Mouse (Mus musculus) CH12.LX (cell line): Measurements from ENCODE around the gene Crat. TPM values are rescaled to one million over a fixed set of nuclear protein-coding genes. Genes with fewer than 3 reads are reported as not detected.

ENCODE experiments used
- DNase-seq: peaks from one replicate; pipeline ENCODE4 v3.0.0-alpha.2; 2013; ENCODE audit errors: extremely low read depth
- H3K27ac ChIP-seq: 2 replicates; pipeline ENCODE4 v1.5.1; 2012; ENCODE audit warnings: low read depth, mild to moderate bottlenecking, control low read depth, moderate library complexity; ENCODE audit not compliant: insufficient read depth
- H3K27me3 ChIP-seq: replicated peaks from 2 replicates; pipeline ENCODE3; 2012; ENCODE audit warnings: inconsistent platforms
- H3K36me3 ChIP-seq, 2 experiments: replicated peaks in 1 of 2; 2 replicates each; pipeline versions ENCODE3 to v1.6.1; 2012; ENCODE audit warnings: inconsistent platforms in 1 of 2, low read length in 1 of 2, mild to moderate bottlenecking in 1 of 2, mixed read lengths in 1 of 2, moderate library complexity in 1 of 2; ENCODE audit not compliant: control insufficient read depth in 1 of 2, insufficient read depth in 1 of 2
- H3K4me1 ChIP-seq, 2 experiments: 2 replicates each; pipeline ENCODE4 v1.6.1; 2012; ENCODE audit warnings: inconsistent platforms in 1 of 2, moderate library complexity in 1 of 2; ENCODE audit not compliant: insufficient read depth in 2 of 2, control insufficient read depth in 1 of 2
- H3K4me2 ChIP-seq: 2 replicates; pipeline ENCODE4 v1.6.1; 2012; ENCODE audit warnings: low read depth, mild to moderate bottlenecking, control low read depth; ENCODE audit not compliant: poor library complexity, insufficient read depth, severe bottlenecking
- H3K4me3 ChIP-seq, 3 experiments: fragments of 150-350 bp in 1 of 3; sonication (generic) in 1 of 3; replicated peaks in 1 of 3; 2 replicates each; pipeline versions ENCODE3 to v1.5.1; 2011 to 2012; ENCODE audit warnings: low read depth in 2 of 3, low read length in 2 of 3, mild to moderate bottlenecking in 2 of 3, moderate library complexity in 2 of 3, control low read depth in 1 of 3, improper control_type of control experiment in 1 of 3, inconsistent platforms in 1 of 3, mixed read lengths in 1 of 3; ENCODE audit not compliant: poor library complexity in 1 of 3
- H3K79me2 ChIP-seq: replicated peaks from 2 replicates; pipeline ENCODE4 v1.6.1; 2012; ENCODE audit warnings: mild to moderate bottlenecking, moderate library complexity; ENCODE audit not compliant: control insufficient read depth, poor library complexity, insufficient read depth, severe bottlenecking; ENCODE audit errors: extremely low read depth
- H3K9ac ChIP-seq: 2 replicates; pipeline ENCODE4 v1.6.1; 2012; ENCODE audit warnings: low read depth, mild to moderate bottlenecking, control low read depth, moderate library complexity; ENCODE audit not compliant: insufficient read depth
- H3K9me3 ChIP-seq: replicated peaks from 2 replicates; pipeline ENCODE3; 2012; ENCODE audit warnings: low read length, inconsistent platforms, mixed read lengths
- CHD1 ChIP-seq: IDR thresholded peaks from 2 replicates; pipeline ENCODE4 v1.6.1; 2012; ENCODE audit warnings: low read depth, low read length, improper control_type of control experiment, inconsistent platforms
- CHD2 ChIP-seq: IDR thresholded peaks from 2 replicates; pipeline ENCODE4 v1.6.1; 2011; ENCODE audit warnings: low read length, improper control_type of control experiment
- CTCF ChIP-seq, 2 experiments: IDR thresholded peaks in 1 of 2; conservative IDR thresholded peaks in 1 of 2; 2 replicates each; pipeline ENCODE4 v1.5.1; 2011 to 2012; ENCODE audit warnings: low read depth in 2 of 2, low read length in 2 of 2, improper control_type of control experiment in 1 of 2, inconsistent platforms in 1 of 2, mild to moderate bottlenecking in 1 of 2, moderate library complexity in 1 of 2
- E2F4 ChIP-seq: IDR thresholded peaks from 2 replicates; pipeline ENCODE4 v1.6.1; 2011; ENCODE audit warnings: low read depth, low read length, improper control_type of control experiment; ENCODE audit not compliant: insufficient replicate concordance
- EP300 ChIP-seq: IDR thresholded peaks from 2 replicates; pipeline ENCODE4 v1.6.1; 2011; ENCODE audit warnings: low read length, improper control_type of control experiment
- ETS1 ChIP-seq: conservative IDR thresholded peaks from 2 replicates; pipeline ENCODE4 v1.6.1; 2012; ENCODE audit warnings: low read depth, mild to moderate bottlenecking, inconsistent platforms, low read length, improper control_type of control experiment, moderate library complexity
- HCFC1 ChIP-seq: IDR thresholded peaks from 2 replicates; pipeline ENCODE4 v1.6.1; 2012; ENCODE audit warnings: low read depth, mild to moderate bottlenecking, inconsistent platforms, low read length, improper control_type of control experiment
- IRF4 ChIP-seq: IDR thresholded peaks from 2 replicates; pipeline ENCODE4 v1.6.1; 2014; ENCODE audit warnings: low read depth, mild to moderate bottlenecking, inconsistent platforms, low read length, improper control_type of control experiment
- JUN ChIP-seq: IDR thresholded peaks from 2 replicates; pipeline ENCODE4 v1.6.1; 2011; ENCODE audit warnings: low read depth, mild to moderate bottlenecking, low read length, improper control_type of control experiment, moderate library complexity; ENCODE audit not compliant: insufficient read depth
- JUND ChIP-seq: conservative IDR thresholded peaks from 2 replicates; pipeline ENCODE4 v1.6.1; 2011; ENCODE audit warnings: low read depth, low read length, improper control_type of control experiment
- KAT2A ChIP-seq: IDR thresholded peaks from 2 replicates; pipeline ENCODE4 v1.6.1; 2012; ENCODE audit warnings: low read length, improper control_type of control experiment, inconsistent platforms; ENCODE audit not compliant: insufficient replicate concordance
- MAX ChIP-seq: IDR thresholded peaks from 2 replicates; pipeline ENCODE4 v1.6.1; 2011; ENCODE audit warnings: low read length, improper control_type of control experiment
- MAZ ChIP-seq: IDR thresholded peaks from 2 replicates; pipeline ENCODE4 v1.6.1; 2012; ENCODE audit warnings: low read depth, mild to moderate bottlenecking, inconsistent platforms, low read length, improper control_type of control experiment, moderate library complexity
- MYC ChIP-seq: IDR thresholded peaks from 2 replicates; pipeline ENCODE4 v1.6.1; 2011; ENCODE audit warnings: low read depth, mild to moderate bottlenecking, improper control_type of control experiment, low read length
- NELFE ChIP-seq: IDR thresholded peaks from 2 replicates; pipeline ENCODE4 v1.6.1; 2011; ENCODE audit warnings: low read depth, low read length, improper control_type of control experiment
- NRF1 ChIP-seq: IDR thresholded peaks from 2 replicates; pipeline ENCODE4 v1.6.1; 2014; ENCODE audit warnings: low read depth, mild to moderate bottlenecking, inconsistent platforms, low read length, improper control_type of control experiment, moderate library complexity
- PAX5 ChIP-seq: IDR thresholded peaks from 2 replicates; pipeline ENCODE4 v1.6.1; 2012; ENCODE audit warnings: low read length, inconsistent platforms, mixed read lengths
- POLR2A ChIP-seq: IDR thresholded peaks from 2 replicates; pipeline ENCODE4 v1.6.1; 2011; ENCODE audit warnings: low read depth, mild to moderate bottlenecking, improper control_type of control experiment, low read length
- POLR2AphosphoS2 ChIP-seq: IDR thresholded peaks from 2 replicates; pipeline ENCODE4 v1.6.1; 2011; ENCODE audit warnings: low read depth, low read length, improper control_type of control experiment
- TBP ChIP-seq: conservative IDR thresholded peaks from 2 replicates; pipeline ENCODE4 v1.6.1; 2011; ENCODE audit warnings: low read depth, low read length, improper control_type of control experiment
- USF2 ChIP-seq: conservative IDR thresholded peaks from 2 replicates; pipeline ENCODE4 v1.6.1; 2011; ENCODE audit warnings: low read depth, low read length, improper control_type of control experiment
- ZKSCAN1 ChIP-seq: IDR thresholded peaks from 2 replicates; pipeline ENCODE4 v1.6.1; 2012; ENCODE audit warnings: low read depth, inconsistent platforms, low read length, improper control_type of control experiment, borderline replicate concordance
- ZNF384 ChIP-seq: IDR thresholded peaks from 2 replicates; pipeline ENCODE4 v1.6.1; 2012; ENCODE audit warnings: low read depth, low read length, improper control_type of control experiment, inconsistent platforms
- dilution Hi-C: fragments of 300-500 bp; cut with MboI; formaldehyde crosslinking; loops from 2 replicates; pipeline ENCODE4 v1.14.3; 2020; ENCODE audit warnings: low sequenced_read_pairs; ENCODE audit not compliant: extremely low pct_unique_long_range_greater_than_20kb, extremely low pct_ligation_motif_present
- in situ Hi-C: fragments of 300-500 bp; cut with MboI; formaldehyde crosslinking; loops from 3 replicates; pipeline ENCODE4 v1.14.3; 2019; ENCODE audit warnings: low sequenced_read_pairs, low pct_ligation_motif_present, low pct_unique_long_range_greater_than_20kb, mixed read lengths
- polyA plus RNA-seq: library from polyadenylated mRNA; unstranded; fragments of >175 nt; gene quantifications from 2 replicates; pipeline ENCODE4 v1.2.1, GENCODE M21; 2012; ENCODE audit warnings: low read depth; ENCODE audit not compliant: insufficient read length
- total RNA-seq, 2 experiments: library from RNA; depleted of rRNA; stranded (reverse); fragments of 300-350 nt in 1 of 2; fragments of >200 nt in 1 of 2; gene quantifications; 2 replicates each; pipeline ENCODE4 v1.2.3; 2012 to 2014

Crat gene
- total and polyA plus RNA-seq, 3 experiments = 1.7 to 4.5 (median 4.2) TPM

GRCm38 (mm10) chr2:30377721-30378120 is 37.9 kb downstream of the Crat start:
- H3K36me3 ChIP-seq = peaks cover 52 to 90% of the 10 kb centered on the region in 2 experiments
- no peak for TF ChIP-seq POLR2AphosphoS2
- TF ChIP-seq PAX5 = no peak
- TF ChIP-seq EP300 = no peak
- TF ChIP-seq TBP = no peak
- no peak for TF ChIP-seq USF2
- no peak for TF ChIP-seq JUN
- TF ChIP-seq MYC = no peak
- TF ChIP-seq ZKSCAN1 = no peak
- no peak for TF ChIP-seq MAZ
- no peak for TF ChIP-seq KAT2A
- no peak for DNase-seq
- no peak overlapping the region for H3K9ac ChIP-seq
- H3K9me3 ChIP-seq = no peaks in the 10 kb centered on the region
- no peaks in the 10 kb centered on the region for H3K79me2 ChIP-seq
- H3K27me3 ChIP-seq = no peaks in the 10 kb centered on the region
- H3K4me1 ChIP-seq = no peaks in the 10 kb centered on the region
- no peak overlapping the region for H3K27ac ChIP-seq
- dilution Hi-C loops = no loop called here
- in situ Hi-C loops = no loop called here
- no peak overlapping the region for H3K4me3 ChIP-seq
- H3K4me2 ChIP-seq = no peak overlapping the region

GRCm38 (mm10) chr2:30375893-30376292 is 39.7 kb downstream of the Crat start:
- H3K9me3 ChIP-seq = no peaks in the 10 kb centered on the region
- TF ChIP-seq USF2 (no peak), NELFE (no peak), IRF4 (no peak), ETS1 (no peak), CTCF (conservative IDR thresholded peaks at IDR 0.05 in 1 of 2, IDR thresholded peaks at IDR 0.05 in 1 of 2; ENCODE audit: low read depth in 2 of 2, low read length in 2 of 2) (no peak), MAX (no peak), ZNF384 (no peak), ZKSCAN1 (no peak), CHD1 (no peak), E2F4 (no peak), MYC (no peak), JUND (no peak), NRF1 (no peak), KAT2A (no peak), CHD2 (no peak), HCFC1 (no peak), POLR2A (no peak)
- peaks cover 44 to 86% of the 10 kb centered on the region in 2 experiments for H3K36me3 ChIP-seq
- dilution Hi-C loops = no loop called here
- H3K4me1 ChIP-seq = no peaks in the 10 kb centered on the region
- no peak overlapping the region for H3K4me3 ChIP-seq
- H3K27me3 ChIP-seq = no peaks in the 10 kb centered on the region
- H3K9ac ChIP-seq = no peak overlapping the region
- no peak for DNase-seq
- in situ Hi-C loops = no loop called here
- no peaks in the 10 kb centered on the region for H3K79me2 ChIP-seq
- H3K4me2 ChIP-seq = no peak overlapping the region
- no peak overlapping the region for H3K27ac ChIP-seq
